Mouse (Mus musculus) lung, postnatal 4 days (tissue): ENCODE results near the gene Pdcd1lg2.

Source experiments
- DNase-seq, 2 experiments: peaks; one replicate each; pipeline ENCODE4 v3.0.0; 2021

Pdcd1lg2 gene

GRCm38 (mm10) chr19:29501507-29501906 is 90.8 kb downstream of the Pdcd1lg2 start:
- DNase-seq: peak; percentile 81 to 89

GRCm38 (mm10) chr19:29504131-29504530 is 93.4 kb downstream of the Pdcd1lg2 start:
- no peak for DNase-seq

- DNase-seq: peak; percentile 43 to 44
Observed at GRCm38 (mm10) chr19:29505617-29506016, 94.9 kb downstream of the Pdcd1lg2 start.

- DNase-seq: peak in 1 of 2 experiments; percentile 3
Observed at GRCm38 (mm10) chr19:29508208-29508607, 97.5 kb downstream of the Pdcd1lg2 start.

GRCm38 (mm10) chr19:29509857-29510256 is 99.1 kb downstream of the Pdcd1lg2 start:
- peak in 1 of 2 experiments; percentile 3 for DNase-seq

- peak in 1 of 2 experiments; percentile 3 for DNase-seq
Observed at GRCm38 (mm10) chr19:29511826-29512225, 101.1 kb downstream of the Pdcd1lg2 start.

GRCm38 (mm10) chr19:29513111-29513766 is 102.5 kb downstream of the Pdcd1lg2 start:
- no peak for DNase-seq

GRCm38 (mm10) chr19:29514130-29514529 is 103.4 kb downstream of the Pdcd1lg2 start:
- no peak for DNase-seq

- no peak for DNase-seq
Observed at GRCm38 (mm10) chr19:29515386-29515785, 104.7 kb downstream of the Pdcd1lg2 start.

- no peak for DNase-seq
Observed at GRCm38 (mm10) chr19:29515991-29516390, 105.3 kb downstream of the Pdcd1lg2 start.

GRCm38 (mm10) chr19:29518409-29518808 is 107.7 kb downstream of the Pdcd1lg2 start:
- no peak for DNase-seq

- DNase-seq: no peak
Observed at GRCm38 (mm10) chr19:29518922-29519321, 108.2 kb downstream of the Pdcd1lg2 start.
